Mouse (Mus musculus): ENCODE data around the gene Olig2.

Olig2 gene

DNA sequence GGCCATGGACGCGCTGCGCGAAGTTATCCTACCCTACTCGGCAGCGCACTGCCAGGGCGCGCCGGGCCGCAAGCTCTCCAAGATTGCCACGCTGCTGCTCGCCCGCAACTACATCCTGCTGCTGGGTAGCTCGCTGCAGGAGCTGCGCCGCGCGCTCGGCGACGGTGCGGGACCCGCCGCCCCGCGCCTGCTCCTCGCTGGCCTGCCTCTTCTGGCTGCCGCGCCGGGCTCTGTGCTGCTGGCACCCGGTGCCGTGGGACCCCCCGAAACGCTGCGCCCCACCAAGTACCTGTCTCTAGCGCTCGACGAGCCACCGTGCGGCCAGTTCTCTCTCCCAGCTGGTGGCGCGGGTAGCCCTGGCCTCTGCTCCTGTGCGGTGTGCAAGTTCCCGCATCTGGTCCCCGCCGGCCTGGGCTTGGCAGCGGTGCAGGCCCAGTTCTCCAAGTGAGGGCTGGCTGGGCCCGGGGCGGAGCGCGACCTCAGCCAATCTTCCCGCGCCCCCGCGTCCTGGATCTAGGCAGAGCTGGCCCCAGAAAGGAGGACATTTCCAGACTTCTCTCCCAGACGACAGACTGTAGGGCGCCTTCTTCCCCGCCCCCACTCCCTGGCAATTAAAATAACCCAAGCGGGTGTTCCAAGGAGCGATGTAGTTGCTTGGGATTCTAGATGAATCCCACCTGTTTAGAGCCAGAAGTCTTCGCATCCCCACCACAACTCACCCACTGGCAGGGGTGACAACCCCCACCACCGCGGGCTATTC lies 45.1 kb downstream of the Olig2 start:
- in situ Hi-C loops (cut with MboI, MseI), result no loop called here

DNA sequence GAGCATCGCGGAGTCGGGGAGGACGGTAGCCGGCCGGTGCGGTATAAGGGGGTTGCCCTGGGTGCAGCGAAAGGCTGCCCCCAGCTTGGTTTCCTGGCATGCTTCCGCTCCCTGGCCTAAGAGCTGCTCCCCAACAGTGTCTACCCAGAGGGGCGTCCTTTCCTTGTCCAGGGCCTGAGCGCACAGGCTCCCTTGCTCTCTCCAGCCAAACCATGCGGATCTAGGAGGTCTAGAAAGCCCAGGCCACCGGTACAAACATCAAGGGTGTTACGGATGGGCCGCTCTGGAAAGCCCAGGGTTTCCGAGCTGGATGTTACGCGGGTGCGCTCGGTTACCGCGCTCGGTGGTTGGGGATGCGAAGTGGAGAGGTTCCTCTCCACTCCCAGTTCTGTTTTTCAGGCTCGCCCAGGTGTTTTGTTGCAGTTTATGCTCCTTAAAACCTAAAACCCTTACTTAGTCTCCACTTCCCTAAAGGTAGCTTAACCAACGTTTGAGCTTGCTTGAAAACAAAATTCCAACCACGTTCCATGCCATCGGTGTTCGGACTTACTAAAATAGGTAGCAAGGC lies 45.8 kb downstream of the Olig2 start:
- in situ Hi-C loops (cut with MboI, MseI), result no loop called here

DNA sequence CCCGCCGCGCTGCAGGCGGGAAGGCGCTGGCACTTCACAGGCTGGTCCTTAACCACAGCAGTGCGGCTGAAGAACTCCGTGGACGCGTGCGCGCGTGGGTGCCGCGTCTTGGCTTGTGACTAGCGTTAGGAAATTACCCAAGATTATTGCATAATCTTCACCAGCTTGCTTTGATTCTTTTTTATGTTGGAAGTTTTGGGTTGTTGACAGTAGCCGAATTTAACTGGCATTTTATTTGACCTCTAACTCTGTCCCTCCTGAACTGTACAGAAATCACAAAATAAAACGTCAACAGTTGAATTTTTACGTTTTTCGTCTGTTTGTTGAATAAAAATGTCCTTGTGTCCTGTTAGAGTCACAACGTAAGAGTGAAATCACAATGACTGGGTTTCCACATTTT lies 46.4 kb downstream of the Olig2 start:
- in situ Hi-C loops (cut with MboI, MseI), result no loop called here
